Mouse (Mus musculus) MEL (cell line): ENCODE results near the gene Ldb1. TPM values are rescaled to one million over a fixed set of nuclear protein-coding genes. Genes with fewer than 3 reads are reported as not detected.

Experiments used
- DNase-seq: peaks from one replicate; pipeline ENCODE4 v3.0.0; 2011; ENCODE audit warnings: low read depth, low spot score
- H3K27ac ChIP-seq: 2 replicates; pipeline ENCODE4 v1.5.1; 2012; ENCODE audit warnings: low read depth, mild to moderate bottlenecking, control low read depth, low read length, moderate library complexity; ENCODE audit not compliant: control insufficient read depth
- H3K27me3 ChIP-seq, 2 experiments: fragments of 150-350 bp in 1 of 2; sonication (generic) in 1 of 2; 2 replicates each; pipeline ENCODE4 v1.6.1; 2012; ENCODE audit warnings: low read length in 2 of 2, mild to moderate bottlenecking in 2 of 2, improper control_type of control experiment in 1 of 2, moderate library complexity in 1 of 2; ENCODE audit not compliant: insufficient read depth in 2 of 2, control insufficient read depth in 1 of 2
- H3K36me3 ChIP-seq, 2 experiments: 2 replicates each; pipeline ENCODE4 v1.6.1; 2012 to 2014; ENCODE audit warnings: low read length in 2 of 2, improper control_type of control experiment in 1 of 2, inconsistent platforms in 1 of 2, mild to moderate bottlenecking in 1 of 2; ENCODE audit not compliant: insufficient read depth in 2 of 2, control insufficient read depth in 1 of 2
- H3K4me1 ChIP-seq, 2 experiments: fragments of 150-350 bp in 1 of 2; sonication (generic) in 1 of 2; 2 replicates each; pipeline ENCODE4 v1.6.1; 2012; ENCODE audit warnings: low read length in 2 of 2, improper control_type of control experiment in 1 of 2, mild to moderate bottlenecking in 1 of 2; ENCODE audit not compliant: insufficient read depth in 2 of 2, control insufficient read depth in 1 of 2
- H3K4me3 ChIP-seq, 2 experiments: fragments of 150-350 bp in 1 of 2; sonication (generic) in 1 of 2; 2 replicates each; pipeline ENCODE4 v1.5.1; 2012; ENCODE audit warnings: low read depth in 2 of 2, low read length in 2 of 2, mild to moderate bottlenecking in 2 of 2, moderate library complexity in 2 of 2, control low read depth in 1 of 2, improper control_type of control experiment in 1 of 2; ENCODE audit not compliant: control insufficient read depth in 1 of 2, insufficient read depth in 1 of 2
- H3K79me2 ChIP-seq: 2 replicates; pipeline ENCODE4 v1.6.1; 2012; ENCODE audit warnings: mild to moderate bottlenecking, low read length, moderate library complexity; ENCODE audit not compliant: control insufficient read depth, poor library complexity, insufficient read depth
- H3K9ac ChIP-seq: 2 replicates; pipeline ENCODE4 v1.6.1; 2012; ENCODE audit warnings: low read depth, mild to moderate bottlenecking, control low read depth, low read length, moderate library complexity; ENCODE audit not compliant: control insufficient read depth, poor library complexity, severe bottlenecking
- H3K9me3 ChIP-seq: fragments of 150-350 bp; sonication (generic); replicated peaks from 2 replicates; pipeline ENCODE4 v1.6.1; 2012; ENCODE audit warnings: mild to moderate bottlenecking, low read length, improper control_type of control experiment, moderate library complexity; ENCODE audit not compliant: insufficient read depth
- CHD1 ChIP-seq: IDR thresholded peaks from 2 replicates; pipeline ENCODE4 v1.6.1; 2012; ENCODE audit warnings: low read depth, mild to moderate bottlenecking, inconsistent platforms, low read length, improper control_type of control experiment
- CHD2 ChIP-seq: IDR thresholded peaks from 2 replicates; pipeline ENCODE4 v1.6.1; 2011; ENCODE audit warnings: low read length, improper control_type of control experiment
- EP300 ChIP-seq, 2 experiments: IDR thresholded peaks; 2 replicates each; pipeline ENCODE4 v1.6.1; 2011; ENCODE audit warnings: improper control_type of control experiment in 2 of 2, low read length in 2 of 2, low read depth in 1 of 2, mild to moderate bottlenecking in 1 of 2
- ETS1 ChIP-seq: IDR thresholded peaks from 2 replicates; pipeline ENCODE4 v1.6.1; 2012; ENCODE audit warnings: low read depth, mild to moderate bottlenecking, inconsistent platforms, low read length, improper control_type of control experiment, moderate library complexity
- GABPA ChIP-seq: IDR thresholded peaks from 2 replicates; pipeline ENCODE4 v1.6.1; 2012; ENCODE audit warnings: low read depth, mild to moderate bottlenecking, inconsistent platforms, low read length, improper control_type of control experiment, moderate library complexity
- GATA1 ChIP-seq: IDR thresholded peaks from 2 replicates; pipeline ENCODE4 v1.6.1; 2011; ENCODE audit warnings: low read depth, low read length, improper control_type of control experiment
- HCFC1 ChIP-seq: IDR thresholded peaks from 2 replicates; pipeline ENCODE4 v1.6.1; 2012; ENCODE audit warnings: low read depth, mild to moderate bottlenecking, inconsistent platforms, low read length, improper control_type of control experiment, moderate library complexity
- JUND ChIP-seq: IDR thresholded peaks from 2 replicates; pipeline ENCODE4 v1.6.1; 2011; ENCODE audit warnings: low read depth, mild to moderate bottlenecking, improper control_type of control experiment, low read length
- MAFK ChIP-seq: IDR thresholded peaks from 2 replicates; pipeline ENCODE4 v1.6.1; 2011; ENCODE audit warnings: low read depth, mild to moderate bottlenecking, low read length, improper control_type of control experiment, borderline replicate concordance
- MAX ChIP-seq: IDR thresholded peaks from 2 replicates; pipeline ENCODE4 v1.6.1; 2011; ENCODE audit warnings: low read length, improper control_type of control experiment
- MAZ ChIP-seq: IDR thresholded peaks from 2 replicates; pipeline ENCODE4 v1.6.1; 2012; ENCODE audit warnings: low read depth, mild to moderate bottlenecking, inconsistent platforms, low read length, improper control_type of control experiment
- MXI1 ChIP-seq: IDR thresholded peaks from 2 replicates; pipeline ENCODE4 v1.6.1; 2011; ENCODE audit warnings: mild to moderate bottlenecking, low read depth, low read length, improper control_type of control experiment
- MYB ChIP-seq: IDR thresholded peaks from 2 replicates; pipeline ENCODE4 v1.6.1; 2011; ENCODE audit warnings: mild to moderate bottlenecking, low read depth, low read length, improper control_type of control experiment
- MYC ChIP-seq: IDR thresholded peaks from 2 replicates; pipeline ENCODE4 v1.6.1; 2011; ENCODE audit warnings: low read depth, mild to moderate bottlenecking, low read length, improper control_type of control experiment, moderate library complexity
- NELFE ChIP-seq: IDR thresholded peaks from 2 replicates; pipeline ENCODE4 v1.6.1; 2011; ENCODE audit warnings: low read depth, low read length, improper control_type of control experiment
- POLR2AphosphoS5 ChIP-seq: IDR thresholded peaks from 2 replicates; pipeline ENCODE4 v1.6.1; 2012; ENCODE audit warnings: low read depth, borderline replicate concordance, mild to moderate bottlenecking, inconsistent platforms, low read length, moderate library complexity, mixed read lengths
- RCOR1 ChIP-seq: IDR thresholded peaks from 2 replicates; pipeline ENCODE4 v1.6.1; 2012; ENCODE audit warnings: low read depth, mild to moderate bottlenecking, inconsistent platforms, low read length, improper control_type of control experiment
- SIN3A ChIP-seq: IDR thresholded peaks from 2 replicates; pipeline ENCODE4 v1.6.1; 2012; ENCODE audit warnings: low read length, improper control_type of control experiment, inconsistent platforms
- SMC3 ChIP-seq: IDR thresholded peaks from 2 replicates; pipeline ENCODE4 v1.6.1; 2011; ENCODE audit warnings: low read depth, low read length, improper control_type of control experiment
- TAL1 ChIP-seq: IDR thresholded peaks from 2 replicates; pipeline ENCODE4 v1.6.1; 2012; ENCODE audit warnings: mild to moderate bottlenecking, inconsistent platforms, low read length, moderate library complexity, mixed read lengths
- TBP ChIP-seq: IDR thresholded peaks from 2 replicates; pipeline ENCODE4 v1.8.0; 2011; ENCODE audit warnings: low read depth, low read length, improper control_type of control experiment
- TCF12 ChIP-seq: IDR thresholded peaks from 2 replicates; pipeline ENCODE4 v1.6.1; 2014; ENCODE audit warnings: low read depth, mild to moderate bottlenecking, inconsistent platforms, low read length, improper control_type of control experiment, moderate library complexity
- USF1 ChIP-seq: IDR thresholded peaks from 2 replicates; pipeline ENCODE4 v1.6.1; 2014; ENCODE audit warnings: low read depth, mild to moderate bottlenecking, inconsistent platforms, low read length, improper control_type of control experiment, moderate library complexity
- ZC3H11A ChIP-seq: IDR thresholded peaks from 2 replicates; pipeline ENCODE4 v1.6.1; 2012; ENCODE audit warnings: low read depth, mild to moderate bottlenecking, inconsistent platforms, low read length, improper control_type of control experiment
- ZMIZ1 ChIP-seq: IDR thresholded peaks from 2 replicates; pipeline ENCODE4 v1.6.1; 2012; ENCODE audit warnings: low read depth, mild to moderate bottlenecking, inconsistent platforms, low read length, improper control_type of control experiment, moderate library complexity
- ZNF384 ChIP-seq: IDR thresholded peaks from 2 replicates; pipeline ENCODE4 v1.6.1; 2012; ENCODE audit warnings: low read depth, mild to moderate bottlenecking, inconsistent platforms, low read length, improper control_type of control experiment
- polyA plus RNA-seq, 2 experiments: library from polyadenylated mRNA; stranded (reverse) in 1 of 2; unstranded in 1 of 2; fragments of >175 nt in 1 of 2; fragments of >200 nt in 1 of 2; gene quantifications; 2 replicates each; pipeline versions ENCODE4 v1.2.1 to v1.2.4; 2012; ENCODE audit warnings: low replicate concordance in 2 of 2, low read depth in 1 of 2; ENCODE audit not compliant: insufficient read length in 2 of 2, insufficient read depth in 1 of 2, missing spikeins in 1 of 2
- total RNA-seq: library from RNA; depleted of rRNA; stranded (reverse); fragments of 300-350 nt; gene quantifications from 2 replicates; pipeline ENCODE4 v1.2.3, GENCODE M21; 2012

Gene Ldb1
- total and polyA plus RNA-seq, 3 experiments: 357 to 842 (median 632) TPM

DNA sequence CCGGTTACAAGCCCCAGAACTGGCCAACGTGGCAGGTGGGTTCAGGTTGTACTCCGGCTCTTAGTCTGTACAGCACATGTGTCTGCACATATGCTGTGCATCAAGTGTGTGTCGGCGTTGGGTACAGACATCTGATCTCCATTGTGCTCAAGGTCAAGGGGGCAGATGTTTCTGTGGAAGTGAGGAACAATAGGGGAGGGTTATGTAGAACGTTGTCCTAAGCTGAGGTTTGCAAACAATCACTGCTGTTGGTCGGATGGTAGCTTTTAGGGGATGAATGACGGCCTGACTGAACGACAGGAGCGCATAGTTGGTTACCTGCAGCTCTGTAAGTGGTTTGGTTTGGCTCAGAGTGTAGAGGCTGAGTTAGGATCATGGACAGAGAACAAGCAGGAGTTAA, 23.0 kb upstream of the Ldb1 start:
- Histone ChIP-seq H3K79me2 (peaks cover 17% of the 10 kb centered on the region; the same call in 1 of the 2 replicates), H3K4me1 (no peaks in the 10 kb centered on the region), H3K9me3 (no peaks in the 10 kb centered on the region), H3K27ac (no peak overlapping the region), H3K9ac (no peak overlapping the region), H3K36me3 (peaks cover 0 to 43% of the 10 kb centered on the region in 2 experiments; a peak in 2 of 4 replicates), H3K4me3 (no peak overlapping the region), H3K27me3 (no peaks in the 10 kb centered on the region)
- TF ChIP-seq NELFE (no peak), MAFK (no peak), GABPA (no peak), SMC3 (no peak), TBP (no peak), ZMIZ1 (no peak), CHD2 (no peak), USF1 (no peak), JUND (no peak), MYB (no peak)
- no peak for DNase-seq

DNA sequence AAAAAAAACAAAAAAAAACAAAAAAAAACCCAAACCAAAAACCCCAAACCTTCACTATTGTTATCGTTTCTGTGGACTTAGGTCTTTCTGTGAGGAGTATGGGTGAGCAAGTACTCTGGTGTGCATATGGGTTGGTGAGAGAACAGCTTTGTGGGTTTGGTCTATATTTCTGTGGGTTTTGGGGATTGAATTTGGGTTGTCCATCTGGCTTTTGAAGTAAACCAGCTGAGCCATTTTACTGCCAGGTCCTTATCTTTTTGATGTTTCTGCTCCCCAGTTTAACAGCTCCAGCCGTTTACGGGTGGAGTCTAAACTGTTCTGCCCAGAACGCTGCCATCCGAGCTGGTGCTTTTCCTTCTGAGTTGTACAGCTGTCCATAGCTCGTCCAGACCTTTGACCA, 15.8 kb upstream of the Ldb1 start:
- Histone ChIP-seq H3K36me3 (peaks cover 37 to 39% of the 10 kb centered on the region in 2 experiments), H3K9me3 (no peaks in the 10 kb centered on the region), H3K27me3 (no peaks in the 10 kb centered on the region), H3K79me2 (peaks cover 81% of the 10 kb centered on the region), H3K4me1 (peaks cover 14 to 33% of the 10 kb centered on the region in 2 experiments), H3K9ac (no peak overlapping the region), H3K27ac (peak overlapping the region; percentile 36), H3K4me3 (no peak overlapping the region)
- TF ChIP-seq ZC3H11A (no peak), TAL1 (peak; percentile 42; the same call in 1 of the 2 replicates), MYB (peak; percentile 95), JUND (no peak), CHD2 (no peak), HCFC1 (peak; percentile 38; the same call in 1 of the 2 replicates), POLR2AphosphoS5 (no peak), ZMIZ1 (no peak), MYC (peak; percentile 44; the same call in 1 of the 2 replicates), EP300 (IDR thresholded peaks at IDR 0.05; ENCODE audit: low read depth in 1 of 2, low read length in 2 of 2) (peak; percentile 68 to 86), MXI1 (peak; percentile 73), MAZ (0 out of 2 replicates have a peak, but pooled peaks have one; percentile 49), MAX (no peak), GABPA (no peak), CHD1 (0 out of 2 replicates have a peak, but pooled peaks have one; percentile 42), TCF12 (peak; percentile 84), GATA1 (peak; percentile 61), ETS1 (peak; percentile 98), ZNF384 (peak; percentile 58; the same call in 1 of the 2 replicates), SIN3A (peak; percentile 98), RCOR1 (peak; percentile 57; the same call in 1 of the 2 replicates)
- peak; percentile 73 for DNase-seq
